Mouse (Mus musculus): ENCODE results near the gene Elavl1. TPM values are rescaled to one million over a fixed set of nuclear protein-coding genes. Genes with fewer than 3 reads are reported as not detected.

Gene Elavl1
- polyA plus RNA-seq, 1 experiment from 2014 or later = 283 TPM

DNA sequence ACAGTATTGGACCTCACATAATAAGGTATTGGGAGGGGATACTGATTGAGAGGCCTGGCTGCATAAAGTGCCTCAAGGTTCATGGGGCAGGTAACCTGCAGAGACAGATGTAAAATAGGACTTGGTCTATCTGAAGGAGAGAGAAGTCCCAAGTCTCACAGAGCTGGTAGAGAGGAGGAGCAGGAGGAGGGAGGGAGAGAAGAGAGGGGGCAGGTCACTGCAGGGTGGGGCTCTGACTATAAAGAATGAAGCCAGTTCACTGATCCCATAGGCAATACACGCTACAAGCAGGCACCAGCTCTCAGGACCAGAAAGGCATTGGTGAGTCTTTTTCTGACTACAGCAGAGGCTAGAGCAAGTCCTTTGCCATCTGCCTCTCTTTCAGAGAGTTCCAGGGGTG, 24.1 kb upstream of the Elavl1 start:
- no peaks in the 10 kb centered on the region for H3K9me3 ChIP-seq

DNA sequence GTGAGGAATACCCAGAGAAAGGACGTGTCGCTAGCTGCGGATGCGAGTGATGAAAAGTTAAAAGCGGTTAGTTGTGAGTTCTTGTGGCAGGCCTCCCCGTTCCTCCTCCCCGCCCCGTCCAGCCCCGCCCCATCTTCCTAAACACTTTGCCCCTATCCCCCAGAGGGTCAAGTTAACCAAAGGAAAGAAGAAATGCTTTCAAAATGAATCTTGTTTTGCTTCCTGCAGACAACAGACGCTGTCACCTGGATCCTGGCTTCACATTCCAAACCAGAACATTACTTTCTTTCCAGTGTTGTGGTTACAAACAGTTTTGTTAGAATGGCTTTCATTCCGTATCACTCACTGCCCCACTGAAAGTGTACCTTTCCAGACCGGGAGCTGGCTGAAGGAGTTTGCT, 23.1 kb upstream of the Elavl1 start:
- 0 out of 2 replicates have a peak overlapping the region, but pooled peaks have one; percentile 35 for H3K9ac ChIP-seq
- H3K27ac ChIP-seq = no peak overlapping the region
- ATAC-seq (ENCODE audit: low FRiP score, low read depth) = no peak
- H3K4me2 ChIP-seq (replicated peaks) = peak overlapping the region; percentile 43
- H3K9me3 ChIP-seq = no peaks in the 10 kb centered on the region
- H3K36me3 ChIP-seq = no peaks in the 10 kb centered on the region
- peak overlapping the region; percentile 8; the same call in 1 of the 2 replicates for H3K4me3 ChIP-seq
- no peaks in the 10 kb centered on the region for H3K4me1 ChIP-seq
- 38% methylated on average over 10 of the region's 12 CpGs for WGBS
- no peaks in the 10 kb centered on the region for H3K27me3 ChIP-seq

More for the DNA sequence above, 24.1 kb upstream of the Elavl1 start:
- Histone ChIP-seq H3K36me3 (no peaks in the 10 kb centered on the region), H3K4me1 (no peaks in the 10 kb centered on the region), H3K4me3 (no peak overlapping the region), H3K27me3 (no peaks in the 10 kb centered on the region), H3K27ac (no peak overlapping the region), H3K9ac (no peak overlapping the region), H3K4me2 (replicated peaks) (no peak overlapping the region)
- ATAC-seq (ENCODE audit: low FRiP score, low read depth) = no peak
- WGBS = 68% methylated on average over 1 of the region's 1 CpGs

DNA sequence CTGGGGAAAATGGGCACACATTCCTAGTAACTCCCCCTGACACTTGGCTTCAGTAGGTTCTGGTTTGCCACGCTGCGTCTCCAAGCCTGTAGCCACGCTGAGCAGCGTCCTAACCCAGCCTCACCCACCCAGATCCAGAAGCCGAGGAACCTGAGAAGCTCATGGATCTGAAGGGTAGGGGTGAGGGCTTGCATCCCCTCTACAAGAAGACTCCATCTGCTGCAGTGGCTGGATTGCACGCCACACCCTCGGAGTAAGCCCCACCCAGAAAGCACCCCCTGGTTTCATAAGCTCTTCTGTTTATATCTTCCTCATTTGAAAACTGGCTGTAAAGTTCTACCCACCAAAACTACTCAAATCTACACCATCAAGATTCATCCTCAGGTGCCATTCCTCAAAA, 22.4 kb upstream of the Elavl1 start:
- H3K4me2 ChIP-seq (replicated peaks) = peak overlapping the region; percentile 43
- no peaks in the 10 kb centered on the region for H3K27me3 ChIP-seq
- peak; percentile 24; the same call in 1 of the 2 replicates for ATAC-seq (ENCODE audit: low FRiP score, low read depth)
- no peaks in the 10 kb centered on the region for H3K36me3 ChIP-seq
- H3K4me3 ChIP-seq = peak overlapping the region; percentile 8; the same call in 1 of the 2 replicates
- H3K9me3 ChIP-seq = no peaks in the 10 kb centered on the region
- H3K27ac ChIP-seq = no peak overlapping the region
- no peak overlapping the region for H3K9ac ChIP-seq
- H3K4me1 ChIP-seq = no peaks in the 10 kb centered on the region
- 49% methylated on average over 7 of the region's 7 CpGs for WGBS

DNA sequence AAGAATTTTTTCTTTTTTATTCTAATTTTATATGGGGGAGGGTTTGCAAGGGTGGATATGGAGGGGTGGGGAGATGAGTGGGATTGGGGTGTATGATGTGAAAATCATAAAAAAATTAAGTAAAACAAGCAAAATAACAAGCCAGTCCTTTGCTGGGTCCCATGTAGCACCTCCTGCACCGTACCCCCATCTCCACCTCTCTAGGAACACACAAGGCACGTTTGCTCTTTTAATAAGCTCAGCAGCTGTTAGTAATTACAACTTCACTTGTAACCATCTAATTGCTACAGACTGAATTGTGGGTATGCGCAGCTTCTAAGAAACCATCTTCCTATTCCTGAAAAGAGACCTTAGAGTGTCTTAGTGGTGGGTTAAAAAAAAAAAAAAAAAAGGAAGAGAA, 15.0 kb upstream of the Elavl1 start:
- Histone ChIP-seq H3K9ac (no peak overlapping the region), H3K9me3 (no peaks in the 10 kb centered on the region), H3K36me3 (peaks cover 46% of the 10 kb centered on the region), H3K27me3 (no peaks in the 10 kb centered on the region), H3K4me1 (no peaks in the 10 kb centered on the region), H3K4me2 (replicated peaks) (no peak overlapping the region), H3K4me3 (no peak overlapping the region), H3K27ac (no peak overlapping the region)
- WGBS = 35% methylated on average over 3 of the region's 3 CpGs
- no peak for ATAC-seq (ENCODE audit: low FRiP score, low read depth)

DNA sequence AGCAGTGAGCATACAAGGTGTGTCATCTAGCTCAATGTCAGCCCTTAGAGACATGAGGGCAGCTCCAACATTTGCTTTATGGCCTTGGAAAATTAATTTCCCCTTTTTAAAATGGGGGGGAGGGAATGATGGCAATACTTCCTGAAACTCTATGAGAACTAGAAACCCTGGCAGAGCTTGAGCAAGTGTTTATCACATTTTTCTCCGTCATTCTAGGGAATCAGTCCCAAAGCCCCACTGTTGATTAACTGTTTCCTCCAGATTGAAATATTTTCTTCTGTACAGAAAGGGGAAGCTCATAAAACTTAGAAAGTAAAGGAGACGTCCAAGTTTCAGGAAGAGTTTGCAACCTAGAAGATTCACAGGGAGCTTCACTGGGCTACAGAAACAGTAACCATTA, 10.5 kb upstream of the Elavl1 start:
- ATAC-seq (ENCODE audit: low FRiP score, low read depth) = no peak

DNA sequence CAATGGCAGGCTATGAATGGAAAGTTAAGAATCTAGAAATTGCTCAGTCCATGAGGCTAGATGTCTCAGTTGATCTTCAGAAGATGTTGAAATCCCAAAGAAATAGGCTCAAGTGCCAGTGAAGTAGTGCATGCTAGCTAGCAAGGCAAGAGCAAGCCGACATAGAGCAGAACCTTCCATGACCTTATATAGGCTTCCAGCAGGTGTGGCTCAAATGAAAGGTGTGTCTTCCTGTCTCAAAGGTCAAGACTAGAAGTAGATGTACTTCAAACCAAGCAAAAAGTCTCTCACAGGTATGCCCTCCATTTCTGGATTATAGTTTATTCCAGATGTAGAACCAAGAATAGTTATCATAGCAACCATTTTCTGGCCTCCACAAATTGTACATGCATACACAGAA, 8.8 kb upstream of the Elavl1 start:
- Histone ChIP-seq H3K4me1 (no peaks in the 10 kb centered on the region), H3K27me3 (no peaks in the 10 kb centered on the region), H3K36me3 (peaks cover 96% of the 10 kb centered on the region), H3K4me3 (no peak overlapping the region), H3K4me2 (replicated peaks) (no peak overlapping the region), H3K9me3 (no peaks in the 10 kb centered on the region), H3K27ac (no peak overlapping the region), H3K9ac (no peak overlapping the region)
- no peak for ATAC-seq (ENCODE audit: low FRiP score, low read depth)
- WGBS = 87% methylated on average over 1 of the region's 1 CpGs

More for the DNA sequence above, 10.5 kb upstream of the Elavl1 start:
- Histone ChIP-seq H3K9ac (no peak overlapping the region), H3K9me3 (no peaks in the 10 kb centered on the region), H3K36me3 (peaks cover 89% of the 10 kb centered on the region), H3K4me3 (no peak overlapping the region), H3K27ac (no peak overlapping the region), H3K4me2 (replicated peaks) (no peak overlapping the region), H3K27me3 (no peaks in the 10 kb centered on the region), H3K4me1 (no peaks in the 10 kb centered on the region)
- 76% methylated on average over 2 of the region's 2 CpGs for WGBS

DNA sequence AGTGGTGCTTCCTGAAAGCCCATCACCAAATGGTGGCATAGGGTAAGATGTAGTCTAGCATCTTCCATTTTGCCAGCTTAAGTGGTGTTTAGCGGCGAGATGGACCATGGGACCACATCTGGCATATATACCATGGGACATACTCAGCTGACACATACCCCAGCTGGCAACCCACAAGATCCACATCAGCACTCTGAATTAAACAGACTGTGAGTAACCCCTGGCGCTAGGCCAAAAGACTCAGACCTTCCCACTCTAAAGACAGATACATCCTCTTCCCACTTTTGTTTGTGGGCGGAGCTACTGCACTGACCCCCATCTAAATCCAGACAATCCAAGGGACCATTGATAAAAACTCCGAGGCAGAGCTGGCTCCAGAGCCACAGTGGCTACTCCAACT, 3.8 kb upstream of the Elavl1 start:
- ATAC-seq (ENCODE audit: low FRiP score, low read depth) = no peak
- WGBS = 92% methylated on average over 5 of the region's 5 CpGs
- Histone ChIP-seq H3K9ac (no peak overlapping the region), H3K4me1 (peaks cover 8% of the 10 kb centered on the region), H3K27me3 (no peaks in the 10 kb centered on the region), H3K4me3 (no peak overlapping the region), H3K36me3 (peaks cover 64% of the 10 kb centered on the region), H3K27ac (no peak overlapping the region), H3K4me2 (replicated peaks) (no peak overlapping the region), H3K9me3 (no peaks in the 10 kb centered on the region)

DNA sequence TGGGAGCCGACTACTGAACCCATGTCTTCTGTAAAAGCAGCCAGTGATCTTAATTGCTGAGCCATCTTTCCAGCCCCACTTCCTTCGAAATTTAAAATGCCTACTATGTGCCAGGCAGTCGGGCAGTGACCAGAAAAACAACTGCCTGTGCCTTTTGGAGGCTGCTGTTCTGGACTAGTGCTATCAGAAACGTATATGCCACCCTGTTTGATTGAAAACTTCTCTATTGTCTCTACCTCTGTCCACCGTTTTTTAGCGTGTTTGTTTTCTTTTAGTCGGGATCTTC, 481 bp upstream of the Elavl1 start:
- no peaks in the 10 kb centered on the region for H3K27me3 ChIP-seq
- 48% methylated on average over 7 of the region's 7 CpGs for WGBS

DNA sequence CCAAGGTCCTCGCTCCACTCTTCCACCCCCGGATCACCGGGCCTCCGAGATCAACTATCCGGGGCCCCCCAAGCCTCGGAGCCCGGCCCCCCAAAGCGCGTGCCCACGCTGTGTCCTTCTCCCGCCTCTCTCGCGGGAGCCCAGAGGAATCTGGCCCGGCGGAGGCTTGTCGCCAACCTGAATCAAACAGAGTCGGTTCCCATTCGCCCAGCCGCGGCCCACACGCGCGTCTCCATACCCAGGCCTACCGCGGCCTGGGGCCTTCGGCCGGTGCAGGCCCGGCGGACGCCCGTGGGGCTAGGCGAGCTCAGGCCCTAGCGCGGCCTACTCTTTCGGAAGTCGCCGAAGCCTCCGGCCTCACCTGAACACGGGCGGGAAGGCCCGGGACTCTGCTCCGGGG, 688 bp downstream of the Elavl1 start:
- Histone ChIP-seq H3K9me3 (no peaks in the 10 kb centered on the region), H3K27me3 (no peaks in the 10 kb centered on the region), H3K9ac (peak overlapping the region; percentile 99), H3K4me1 (peaks cover 42% of the 10 kb centered on the region), H3K36me3 (peaks cover 50% of the 10 kb centered on the region), H3K4me3 (peak overlapping the region; percentile 92), H3K4me2 (replicated peaks) (peak overlapping the region; percentile 89), H3K27ac (peak overlapping the region; percentile 91)
- peak; percentile 78 for ATAC-seq (ENCODE audit: low FRiP score, low read depth)
- WGBS = under 1% methylated on average over 42 of the region's 42 CpGs

More for the DNA sequence above, 481 bp upstream of the Elavl1 start:
- H3K36me3 ChIP-seq = peaks cover 49% of the 10 kb centered on the region
- H3K4me2 ChIP-seq (replicated peaks) = peak overlapping the region; percentile 82
- peak overlapping the region; percentile 92 for H3K4me3 ChIP-seq
- H3K4me1 ChIP-seq = peaks cover 33% of the 10 kb centered on the region
- no peaks in the 10 kb centered on the region for H3K9me3 ChIP-seq
- H3K9ac ChIP-seq = peak overlapping the region; percentile 99
- 0 out of 2 replicates have a peak overlapping the region, but pooled peaks have one; percentile 79 for H3K27ac ChIP-seq
- ATAC-seq (ENCODE audit: low FRiP score, low read depth) = no peak

DNA sequence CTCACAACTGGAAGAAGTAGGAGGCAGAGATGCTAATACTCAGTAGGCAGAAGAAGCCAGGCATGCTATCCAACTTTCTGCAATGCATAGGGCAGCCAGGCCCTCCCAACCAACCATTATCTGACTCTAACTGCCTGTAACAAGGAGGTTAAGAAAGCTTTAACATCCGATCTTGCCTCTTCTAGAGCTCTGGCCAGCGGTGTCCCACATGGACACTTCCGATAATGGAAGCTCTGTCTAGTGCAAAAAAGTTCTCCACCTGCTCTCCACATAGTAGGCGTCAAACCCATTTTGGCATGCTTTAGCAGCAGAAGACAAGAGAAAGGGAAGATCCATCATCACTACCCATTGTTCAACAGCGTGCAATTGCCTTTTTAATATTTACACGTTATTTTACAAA, 1.3 kb downstream of the Elavl1 start:
- H3K27ac ChIP-seq = no peak overlapping the region
- H3K4me3 ChIP-seq = peak overlapping the region; percentile 92
- H3K27me3 ChIP-seq = no peaks in the 10 kb centered on the region
- peak overlapping the region; percentile 89 for H3K4me2 ChIP-seq (replicated peaks)
- WGBS = 4% methylated on average over 6 of the region's 6 CpGs
- H3K9ac ChIP-seq = peak overlapping the region; percentile 99
- no peak for ATAC-seq (ENCODE audit: low FRiP score, low read depth)
- peaks cover 44% of the 10 kb centered on the region for H3K4me1 ChIP-seq
- H3K36me3 ChIP-seq = peaks cover 50% of the 10 kb centered on the region
- H3K9me3 ChIP-seq = no peaks in the 10 kb centered on the region

DNA sequence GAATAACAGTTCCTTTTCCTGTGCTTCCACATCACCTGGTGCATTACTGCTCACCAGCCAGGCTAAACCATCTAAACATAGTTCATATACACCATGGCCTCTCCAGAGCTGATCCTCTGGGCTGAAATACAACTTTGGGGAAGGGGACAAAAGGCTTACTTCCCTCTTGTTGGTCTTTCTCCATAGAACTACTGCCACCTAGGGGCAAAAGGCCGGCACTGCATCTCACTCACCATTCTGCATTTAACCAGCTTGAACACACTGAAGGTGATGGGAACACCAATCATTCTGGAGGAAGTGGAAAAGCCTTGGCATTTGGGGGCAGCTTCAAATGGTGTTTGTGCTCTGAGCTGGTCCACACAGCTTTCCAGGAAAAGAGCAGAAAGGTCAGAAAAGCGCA, 2.7 kb downstream of the Elavl1 start:
- no peak overlapping the region for H3K27ac ChIP-seq
- H3K4me1 ChIP-seq = peaks cover 44% of the 10 kb centered on the region
- H3K4me3 ChIP-seq = peak overlapping the region; percentile 92
- peaks cover 43% of the 10 kb centered on the region for H3K36me3 ChIP-seq
- no peaks in the 10 kb centered on the region for H3K27me3 ChIP-seq
- ATAC-seq (ENCODE audit: low FRiP score, low read depth) = no peak
- H3K9me3 ChIP-seq = no peaks in the 10 kb centered on the region
- peak overlapping the region; percentile 89 for H3K4me2 ChIP-seq (replicated peaks)
- no peak overlapping the region for H3K9ac ChIP-seq
- WGBS = 29% methylated on average over 2 of the region's 2 CpGs

DNA sequence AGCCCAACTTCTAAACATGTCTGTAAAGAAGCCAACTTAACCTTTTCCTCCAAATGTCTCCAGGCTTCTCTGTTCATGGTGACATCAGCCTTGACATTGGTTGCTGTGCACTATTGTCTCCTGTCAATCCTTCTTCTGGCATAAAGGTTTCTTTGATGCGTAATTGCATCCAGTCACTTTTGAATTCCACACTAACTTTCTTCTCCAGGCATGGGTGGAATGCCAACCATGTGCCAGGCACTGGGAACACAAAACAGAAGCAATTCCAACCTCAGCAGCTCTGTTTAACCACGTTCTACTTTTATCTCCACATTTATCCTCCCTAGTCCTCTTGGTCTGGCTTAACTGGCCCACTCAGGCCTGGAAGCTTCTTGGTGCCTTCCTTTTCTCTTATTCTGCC, 4.2 kb downstream of the Elavl1 start:
- Histone ChIP-seq H3K36me3 (peaks cover 42% of the 10 kb centered on the region), H3K27me3 (no peaks in the 10 kb centered on the region), H3K27ac (no peak overlapping the region), H3K4me3 (no peak overlapping the region), H3K4me2 (replicated peaks) (no peak overlapping the region), H3K9ac (no peak overlapping the region), H3K4me1 (peaks cover 41% of the 10 kb centered on the region), H3K9me3 (no peaks in the 10 kb centered on the region)
- 88% methylated on average over 2 of the region's 2 CpGs for WGBS
- no peak for ATAC-seq (ENCODE audit: low FRiP score, low read depth)

DNA sequence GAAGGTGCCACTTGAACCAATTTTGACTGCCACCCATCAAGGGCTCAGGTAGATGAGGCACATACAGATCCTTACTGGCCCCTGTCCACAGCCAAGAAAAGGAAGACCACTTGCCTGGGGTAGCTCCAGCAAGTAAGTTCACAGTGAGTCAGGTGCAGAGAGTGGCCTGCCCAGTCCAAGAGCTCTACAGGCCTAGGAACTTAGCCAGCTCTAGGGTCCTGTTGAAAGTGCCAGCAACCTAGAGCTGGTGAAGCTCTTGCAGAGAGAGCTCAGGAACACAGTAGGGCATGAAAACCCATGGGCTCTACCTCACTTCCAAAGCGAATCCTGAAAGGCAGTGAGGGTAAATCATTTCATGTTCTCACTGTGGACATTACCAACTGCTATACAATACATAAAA, 4.8 kb downstream of the Elavl1 start:
- no peak overlapping the region for H3K4me2 ChIP-seq (replicated peaks)
- peaks cover 42% of the 10 kb centered on the region for H3K36me3 ChIP-seq
- 84% methylated on average over 1 of the region's 1 CpGs for WGBS
- H3K9me3 ChIP-seq = no peaks in the 10 kb centered on the region
- no peak overlapping the region for H3K27ac ChIP-seq
- H3K27me3 ChIP-seq = no peaks in the 10 kb centered on the region
- ATAC-seq (ENCODE audit: low FRiP score, low read depth) = no peak
- no peak overlapping the region for H3K9ac ChIP-seq
- peaks cover 36% of the 10 kb centered on the region for H3K4me1 ChIP-seq
- no peak overlapping the region for H3K4me3 ChIP-seq
